Mouse (Mus musculus) adrenal gland (tissue): ENCODE measurements around the gene Grb2.

Source experiments
- intact Hi-C: fragments of 180-260 bp; cut with DNase I; formaldehyde crosslinking; loops from one replicate; pipeline ENCODE4 v1.15.1; 2025

Grb2 gene

GRCm38 (mm10) chr11:115612410-115613137 lies 95.8 kb downstream of the Grb2 start, which contains the start of gene Mif4gd:
Gene Mif4gd (minus strand): TSS chr11:115612969.
- intact Hi-C loops = no loop called here

GRCm38 (mm10) chr11:115612059-115612409 lies 96.4 kb downstream of the Grb2 start:
- intact Hi-C loops = no loop called here

GRCm38 (mm10) chr11:115611173-115611572 lies 97.2 kb downstream of the Grb2 start:
- intact Hi-C loops = no loop called here

GRCm38 (mm10) chr11:115609576-115609975 lies 98.8 kb downstream of the Grb2 start:
- intact Hi-C loops = no loop called here

GRCm38 (mm10) chr11:115608421-115609399 lies 99.7 kb downstream of the Grb2 start:
- intact Hi-C loops = no loop called here

GRCm38 (mm10) chr11:115606733-115607132 lies 101.7 kb downstream of the Grb2 start:
- intact Hi-C loops = no loop called here

GRCm38 (mm10) chr11:115604304-115604696 lies 104.1 kb downstream of the Grb2 start:
- intact Hi-C loops = no loop called here

GRCm38 (mm10) chr11:115603476-115604303 lies 104.7 kb downstream of the Grb2 start, which contains the start of the genes Mrps7 and Gga3:
Gene Mrps7 (plus strand): TSS chr11:115603925.
Gene Gga3 (minus strand): TSS chr11:115604051.
- intact Hi-C loops = no loop called here

GRCm38 (mm10) chr11:115603128-115603475 lies 105.3 kb downstream of the Grb2 start:
- intact Hi-C loops = no loop called here

- intact Hi-C loops = no loop called here
These were observed 107.2 kb downstream of the Grb2 start for GRCm38 (mm10) chr11:115601174-115601573.

- intact Hi-C loops = no loop called here
These were observed 107.7 kb downstream of the Grb2 start for GRCm38 (mm10) chr11:115600743-115601142.

- intact Hi-C loops = loop anchor here (5.0 kb wide), 1 partner anchor 37 kb away; the partner anchor contains the start of gene Nup85
These were observed 108.7 kb downstream of the Grb2 start for GRCm38 (mm10) chr11:115599722-115600121.

GRCm38 (mm10) chr11:115598309-115598708 lies 110.1 kb downstream of the Grb2 start:
- intact Hi-C loops = loop anchor here (5.0 kb wide), 1 partner anchor 36 kb away; the partner anchor contains the start of gene Nup85

GRCm38 (mm10) chr11:115595209-115595608 lies 113.2 kb downstream of the Grb2 start:
- intact Hi-C loops = loop anchor here (5.0 kb wide), 1 partner anchor 33 kb away; the partner anchor contains the start of gene Nup85
